ENCODE assay signal across 11 mouse cellular contexts in the genomic region with DNA sequence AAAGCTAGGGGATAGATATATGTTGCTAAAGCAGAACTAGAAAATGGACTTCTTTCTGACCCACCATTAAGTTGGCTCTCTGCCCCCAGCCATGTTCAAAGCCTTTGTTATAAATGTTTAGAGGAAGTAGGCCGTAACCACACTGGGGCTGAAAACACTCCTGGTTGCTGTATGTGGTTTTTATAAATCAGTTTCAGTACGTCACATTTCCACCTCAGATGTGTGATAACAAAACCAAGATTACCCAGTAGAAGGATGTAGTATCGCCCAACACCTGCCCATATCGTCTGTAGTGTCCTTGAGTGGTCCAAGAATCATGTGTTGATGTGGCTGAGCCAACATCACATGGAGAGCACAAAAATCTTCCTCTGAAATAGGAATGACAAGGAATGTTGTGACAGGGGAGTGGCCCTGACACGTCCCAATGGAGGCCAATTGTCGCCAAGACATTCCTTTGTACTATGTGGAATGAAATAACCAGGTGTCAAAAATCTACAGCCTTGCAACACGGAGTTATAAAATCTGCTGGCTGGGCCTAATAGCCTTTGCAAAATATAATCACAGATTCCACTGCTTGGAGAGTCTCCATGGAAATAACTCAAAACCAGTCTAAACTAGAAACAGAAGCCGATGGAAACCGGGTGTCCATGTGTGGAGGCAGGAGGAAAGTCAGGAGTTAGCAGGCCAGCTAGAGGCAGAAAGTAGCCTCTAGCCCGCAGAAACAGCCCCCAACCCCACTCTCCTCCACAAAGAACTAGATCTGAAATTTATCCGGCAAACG. TPM values are rescaled to one million over a fixed set of nuclear protein-coding genes. Genes with fewer than 3 reads are reported as not detected.
DNase-seq lines count a peak whose midpoint lies in the region; ATAC-seq and TF ChIP-seq lines count a peak whose summit lies in the region.
"Had no signal": no experiment of that assay in that cellular context is flagged by ENCODE, and none has a peak within 500 bp of the region (broad histone marks: within the 10 kb centered on the region; RNA-seq: fewer than 3 reads in every experiment).

No protein-coding gene starts in this region.

- peaks cover 23% of the 10 kb centered on the region for H3K4me1 ChIP-seq in heart, adult 2 months (ENCODE audit: control insufficient read depth, insufficient read depth, low read length)
- peaks cover 21% of the 10 kb centered on the region for H3K4me1 ChIP-seq in bone marrow, adult 2 months (ENCODE audit: control insufficient read depth, insufficient read depth, low read length)
- H3K4me1 ChIP-seq in lung, postnatal 0 days (ENCODE audit: insufficient read depth, low read depth, low read length): peaks cover 8% of the 10 kb centered on the region; the same call in 1 of the 2 replicates

- H3K27me3 ChIP-seq in heart, adult 2 months (ENCODE audit: control insufficient read depth, insufficient read depth, low read length): no peaks in the 10 kb centered on the region
- H3K27me3 ChIP-seq in lung, postnatal 0 days (replicated peaks; ENCODE audit: insufficient read depth, low read length): no peaks in the 10 kb centered on the region
- H3K27me3 ChIP-seq: heart, embryonic 12.5 days; liver, embryonic 12.5 days had no signal

- H3K9ac ChIP-seq in heart, adult 2 months (ENCODE audit: low read depth, low read length): no peak overlapping the region
- H3K9ac ChIP-seq in lung, postnatal 0 days (replicated peaks; ENCODE audit: low read depth): no peak overlapping the region
- H3K9ac ChIP-seq: heart, embryonic 12.5 days; liver, embryonic 12.5 days had no signal

- peak; percentile 22; the same call in 1 of the 2 replicates for TF ChIP-seq EP300 in heart, adult 2 months (IDR thresholded peaks at IDR 0.05; ENCODE audit: insufficient read depth, low read depth, low read length)
- TF ChIP-seq EP300 in lung, postnatal 0 days (IDR thresholded peaks at IDR 0.05): no peak

- peak; percentile 10 for ATAC-seq in lung, postnatal 0 days
- ATAC-seq: liver, embryonic 12.5 days had no signal

- no peak overlapping the region for H3K4me2 ChIP-seq in lung, postnatal 0 days (replicated peaks; ENCODE audit: low read depth, low read length)
- H3K4me2 ChIP-seq: heart, embryonic 12.5 days; liver, embryonic 12.5 days had no signal

- intact Hi-C loops in heart, adult 2 months (cut with DNase I): no loop called here
- intact Hi-C loops in heart, postnatal 25 days (cut with DNase I): no loop called here

- H3K36me3 ChIP-seq in heart, adult 2 months (ENCODE audit: control insufficient read depth, insufficient read depth, low read length): no peaks in the 10 kb centered on the region
- H3K36me3 ChIP-seq in lung, postnatal 0 days (ENCODE audit: insufficient read depth, low read length): no peaks in the 10 kb centered on the region
- H3K36me3 ChIP-seq: heart, embryonic 12.5 days; liver, embryonic 12.5 days had no signal

- no peak for TF ChIP-seq CTCF in heart, adult 2 months (IDR thresholded peaks at IDR 0.05)
- TF ChIP-seq CTCF in bone marrow, adult 2 months (IDR thresholded peaks at IDR 0.05; ENCODE audit: control insufficient read depth, insufficient read depth, low read length): no peak
- no peak for TF ChIP-seq CTCF in lung, postnatal 0 days (IDR thresholded peaks at IDR 0.05)

- TF ChIP-seq POLR2A in heart, adult 2 months (IDR thresholded peaks at IDR 0.05; ENCODE audit: insufficient read depth, low read depth, low read length): no peak
- TF ChIP-seq POLR2A in bone marrow, adult 2 months (IDR thresholded peaks at IDR 0.05; ENCODE audit: borderline replicate concordance, control insufficient read depth, low read depth, low read length): no peak

- no peaks in the 10 kb centered on the region; the same call in 1 of the 2 replicates for H3K79me2 ChIP-seq in heart, adult 2 months (replicated peaks; ENCODE audit: control insufficient read depth, insufficient read depth, low read length)

- H3K27ac ChIP-seq in heart, adult 2 months: peak overlapping the region; percentile 49
- H3K27ac ChIP-seq in bone marrow, adult 2 months (ENCODE audit: control insufficient read depth, insufficient read depth, low read depth, low read length, poor library complexity): peak overlapping the region; percentile 45; the same call in 1 of the 2 replicates
- no peak overlapping the region for H3K27ac ChIP-seq in lung, postnatal 0 days (ENCODE audit: low read length)
- H3K27ac ChIP-seq: liver, embryonic 12.5 days had no signal

- 41% methylated on average over 12 of the region's 12 CpGs for WGBS in heart, adult 2 months
- 37% methylated on average over 12 of the region's 12 CpGs for WGBS in bone marrow, adult 2 months
- WGBS in lung, postnatal 0 days: 43% methylated on average over 12 of the region's 12 CpGs

- no peaks in the 10 kb centered on the region for H3K9me3 ChIP-seq in lung, postnatal 0 days (ENCODE audit: low read length)
- H3K9me3 ChIP-seq: heart, embryonic 12.5 days; liver, embryonic 12.5 days had no signal

- DNase-seq in heart, adult 2 months: peak in 1 of 2 experiments; percentile 36
- DNase-seq in heart, postnatal 25 days (ENCODE audit: low spot score): no peak
- DNase-seq in 416B (ENCODE audit: low read depth): peak; percentile 94
- DNase-seq in lung, postnatal 0 days (ENCODE audit: low spot score): peak; percentile 49
- no peak for DNase-seq in urinary bladder, postnatal 14 days (ENCODE audit: low spot score)
- no peak for DNase-seq in adrenal gland, adult 2 months
- no peak for DNase-seq in kidney, postnatal 25 days
- DNase-seq: kidney, postnatal 14 days had no signal

- H3K4me3 ChIP-seq in heart, adult 2 months: no peak overlapping the region
- no peak overlapping the region for H3K4me3 ChIP-seq in bone marrow, adult 2 months (replicated peaks; ENCODE audit: control insufficient read depth, low read depth, low read length)
- H3K4me3 ChIP-seq in lung, postnatal 0 days (ENCODE audit: low read depth, low read length): no peak overlapping the region
- H3K4me3 ChIP-seq: heart, embryonic 12.5 days; liver, embryonic 12.5 days had no signal

RNA-seq across cellular contexts. Expression of a gene that starts 36.6 kb away (rescaled TPM):
- total RNA-seq in heart, adult 2 months (2021): 10 to 100 TPM; 30.2 to 31.9 TPM
- 16.7 and 27.0 TPM in 2 replicates for polyA plus RNA-seq in heart, adult 2 months (2012; rRNA removed)
- 10 to 100 TPM; 30.9 to 33.2 TPM for total RNA-seq in heart, postnatal 25 days (2021)
- 7.9 and 16.6 TPM in 2 replicates for polyA plus RNA-seq in bone marrow, adult 2 months (2011; ENCODE audit: insufficient read depth, insufficient read length, low replicate concordance, missing spikeins)
- polyA plus RNA-seq in lung, postnatal 0 days (2015; fragmentation: Nextera tagmentation; extraction: Ambion mirVana): 26.3 and 26.9 TPM in 2 replicates
- total RNA-seq in adrenal gland, adult 2 months (2021): 10 to 100 TPM; 48.4 to 55.9 TPM
- 26.0 and 28.3 TPM in 2 replicates for polyA plus RNA-seq in adrenal gland, adult 2 months (2012; rRNA removed)

Comparison
In these comparisons a context has a peak if more than half of its experiments do, and no peak if none do; other contexts are left out.
1. DNase-seq: peak in 416B (single experiment) and lung, postnatal 0 days (single experiment); none in heart, postnatal 25 days (single experiment), urinary bladder, postnatal 14 days (single experiment), adrenal gland, adult 2 months (single experiment) and kidney, postnatal 25 days (0 of 2).